Mouse (Mus musculus) cerebellum, postnatal 14 days (tissue): ENCODE results near the gene Cdc42bpb.
A peak's percentile ranks its signal among the peaks of the same experiment; 100 is the strongest.

ENCODE experiments used
- DNase-seq, 2 experiments: peaks; one replicate each; pipeline ENCODE4 v3.0.0; 2021; ENCODE audit warnings: mixed read lengths in 2 of 2

Gene Cdc42bpb

DNA sequence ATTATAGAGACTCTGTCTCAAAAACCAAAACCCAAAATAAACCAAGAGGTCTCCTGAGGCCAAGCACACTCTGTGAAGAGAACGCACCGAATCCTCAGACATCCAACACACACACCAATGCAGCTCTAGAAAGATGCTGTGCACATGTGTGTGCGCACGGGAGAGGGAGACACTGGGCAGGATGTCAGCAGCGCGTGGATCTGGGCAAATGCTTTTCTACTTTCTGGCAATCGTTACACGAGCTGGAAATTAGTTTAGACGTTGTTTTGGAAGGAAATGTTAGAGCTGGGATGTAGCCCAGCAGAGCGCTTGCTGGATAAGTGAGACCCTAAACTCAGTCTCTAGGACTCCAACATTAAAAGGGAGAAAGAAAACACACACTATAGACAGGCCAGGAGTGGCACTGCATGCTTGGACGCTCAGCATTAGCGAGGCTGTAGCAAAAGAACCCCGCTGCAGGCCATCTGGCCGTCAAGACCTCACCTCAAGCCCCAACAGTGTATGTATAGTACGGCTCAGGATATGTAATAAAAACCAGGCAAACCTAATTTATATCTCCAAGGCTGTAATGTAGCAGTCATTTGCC, 44.4 kb downstream of the Cdc42bpb start:
- peak; percentile 68 to 76 for DNase-seq

DNA sequence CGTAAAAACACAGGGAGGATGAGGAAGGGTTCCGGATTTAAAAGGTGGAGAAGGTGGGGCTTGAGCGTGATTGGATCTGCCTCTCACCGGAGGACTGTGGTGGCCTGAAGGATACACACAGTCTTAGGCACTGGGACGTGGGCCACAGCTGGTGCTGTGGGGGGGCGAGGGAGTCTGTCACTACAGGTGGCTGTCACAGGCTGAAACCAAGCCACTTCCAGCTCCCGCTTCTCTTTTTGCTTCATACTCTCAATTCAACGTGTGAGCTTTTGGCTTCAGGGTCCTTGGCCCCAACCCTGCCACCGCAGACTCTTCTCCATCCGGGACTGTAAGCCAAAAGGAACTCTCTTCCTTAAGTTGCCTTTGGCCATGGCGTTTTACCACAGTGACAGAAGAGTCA, 45.1 kb downstream of the Cdc42bpb start:
- no peak for DNase-seq

- DNase-seq = no peak
These were observed 45.9 kb downstream of the Cdc42bpb start for GRCm38 (mm10) chr12:111331573-111331972.

GRCm38 (mm10) chr12:111329281-111329680, 48.2 kb downstream of the Cdc42bpb start:
- no peak for DNase-seq

DNA sequence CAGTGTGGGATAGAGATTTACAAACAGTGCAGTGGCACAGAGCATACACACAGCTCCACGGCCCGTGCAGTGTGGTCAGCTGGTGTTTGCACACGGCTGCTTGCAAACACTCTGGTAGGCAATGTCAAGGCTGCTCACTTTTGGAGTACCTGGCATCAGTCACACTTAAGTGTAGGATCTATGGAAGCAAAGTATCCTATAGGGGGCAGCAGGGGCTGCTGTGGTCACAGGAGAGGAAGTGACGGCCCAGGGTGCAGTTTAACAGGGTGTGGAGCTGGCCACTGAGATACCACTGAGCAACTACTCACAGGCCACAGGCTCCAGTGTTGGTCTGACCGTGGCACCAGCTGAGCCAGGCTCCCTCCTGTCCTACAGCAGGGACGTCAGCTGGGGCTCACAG, 49.2 kb downstream of the Cdc42bpb start:
- no peak for DNase-seq

DNA sequence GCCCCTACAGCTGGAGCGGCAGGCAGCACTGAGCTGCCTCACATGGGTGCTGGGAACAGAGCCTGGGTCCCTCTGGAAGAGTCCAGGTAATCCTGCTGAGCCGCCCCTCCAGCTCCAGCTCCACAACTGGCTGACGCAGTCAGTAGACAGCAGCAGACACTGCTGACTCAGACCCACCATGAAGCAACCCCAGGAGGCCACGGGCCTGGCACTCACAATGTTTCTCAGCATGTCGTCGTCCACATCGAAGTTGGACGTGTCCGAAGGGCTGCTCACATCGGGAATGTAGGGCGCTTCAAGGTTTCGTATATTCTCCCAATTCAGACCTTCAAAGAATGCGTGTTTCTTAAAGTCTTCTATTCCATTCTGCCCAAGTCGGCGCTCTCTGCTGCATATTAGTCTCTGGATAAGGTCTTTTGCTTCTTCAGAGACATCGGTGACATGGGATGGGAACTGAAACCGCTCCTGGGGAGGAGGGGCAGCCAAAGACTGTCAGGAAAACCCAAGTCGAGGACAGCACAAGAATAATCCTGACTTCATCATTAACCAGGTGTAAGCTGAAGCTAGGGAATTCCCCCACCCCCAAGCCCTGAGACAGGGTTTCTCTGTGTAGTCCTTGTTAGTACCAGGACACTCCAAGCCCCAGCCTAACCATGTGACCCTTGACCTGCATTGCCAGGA, 51.6 kb downstream of the Cdc42bpb start:
- no peak for DNase-seq

DNA sequence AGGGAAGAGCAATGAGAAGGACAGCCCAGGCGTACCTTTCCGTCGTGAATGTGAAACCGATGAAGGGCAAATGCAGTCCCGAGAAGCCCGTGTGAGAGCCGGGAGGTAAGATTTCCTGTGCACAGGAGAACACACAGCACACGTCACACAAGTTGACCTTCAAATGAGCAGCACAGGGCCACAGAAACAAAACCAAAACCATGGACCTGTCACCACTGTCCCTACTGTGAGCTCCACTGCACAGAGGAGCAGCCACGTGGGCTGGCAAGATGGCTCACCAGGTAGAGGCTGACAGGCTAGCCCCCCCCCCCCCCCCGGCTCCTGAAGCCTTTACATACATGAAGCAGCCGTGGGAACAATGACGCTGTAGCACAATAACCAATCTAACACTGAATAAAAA, 52.6 kb downstream of the Cdc42bpb start:
- no peak for DNase-seq

GRCm38 (mm10) chr12:111324536-111324935, 53.0 kb downstream of the Cdc42bpb start:
- peak; percentile 74 to 77 for DNase-seq

GRCm38 (mm10) chr12:111323423-111323822, 54.1 kb downstream of the Cdc42bpb start:
- no peak for DNase-seq

DNA sequence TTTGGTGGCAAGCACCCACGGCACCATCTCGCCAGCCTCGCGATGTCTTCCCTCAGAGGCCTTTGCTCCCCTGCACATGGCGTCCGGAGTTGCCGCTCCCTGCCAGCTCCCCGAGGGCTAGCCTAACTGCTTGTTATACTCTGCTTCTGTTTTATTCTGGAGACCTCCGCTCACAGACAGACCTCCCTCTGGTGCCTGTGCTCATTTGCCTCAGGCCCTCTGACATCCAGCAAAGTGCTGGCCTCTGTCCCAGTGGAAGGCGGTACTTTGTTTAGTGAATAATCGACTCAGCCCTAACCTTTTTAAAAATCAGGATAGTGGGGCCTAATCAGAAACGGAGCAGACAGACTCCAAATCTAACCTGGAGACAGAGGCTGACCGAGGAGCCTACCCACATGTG, 55.7 kb downstream of the Cdc42bpb start:
- DNase-seq = peak in 1 of 2 experiments; percentile 24

DNA sequence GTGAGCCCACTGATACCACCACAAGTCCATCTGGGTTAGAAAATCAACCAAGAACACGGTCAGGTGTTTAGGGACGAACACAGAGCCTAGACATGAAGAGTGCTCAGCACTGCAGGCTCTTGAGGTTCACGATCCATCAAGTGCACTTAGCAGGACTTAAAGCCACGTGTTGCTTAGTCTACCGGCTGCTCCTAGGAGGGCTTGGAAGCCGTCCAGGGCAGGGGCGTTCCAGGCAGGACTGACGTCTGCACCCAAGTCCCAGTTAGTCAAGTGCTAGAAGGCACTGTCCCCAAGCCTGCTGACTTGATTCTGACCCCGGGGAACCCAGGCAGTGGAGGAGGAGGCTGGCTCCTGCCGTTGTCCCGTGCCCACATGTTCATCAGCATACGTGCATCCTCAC, 57.0 kb downstream of the Cdc42bpb start:
- peak in 1 of 2 experiments; percentile 43 for DNase-seq

DNA sequence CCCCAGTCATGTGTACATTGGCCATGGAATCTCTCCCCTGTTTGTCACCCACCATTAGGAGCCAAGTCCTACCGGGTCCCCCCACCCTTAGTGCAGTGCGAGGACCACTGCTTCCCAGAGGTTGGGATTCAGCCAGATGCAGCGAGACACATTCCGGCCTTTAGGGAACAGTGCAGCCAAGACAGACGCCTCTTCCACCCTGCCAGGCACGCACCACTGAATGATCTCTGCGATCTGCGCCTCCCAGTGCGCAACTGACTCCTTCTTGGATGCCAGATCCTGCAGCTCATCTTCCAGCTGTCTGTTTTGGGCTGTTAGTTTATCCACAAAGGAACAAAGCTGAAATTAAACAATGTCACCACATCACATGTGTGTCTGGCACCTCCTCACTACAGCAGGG, 59.8 kb downstream of the Cdc42bpb start:
- DNase-seq = no peak

GRCm38 (mm10) chr12:111314273-111314672, 63.2 kb downstream of the Cdc42bpb start:
- no peak for DNase-seq

DNA sequence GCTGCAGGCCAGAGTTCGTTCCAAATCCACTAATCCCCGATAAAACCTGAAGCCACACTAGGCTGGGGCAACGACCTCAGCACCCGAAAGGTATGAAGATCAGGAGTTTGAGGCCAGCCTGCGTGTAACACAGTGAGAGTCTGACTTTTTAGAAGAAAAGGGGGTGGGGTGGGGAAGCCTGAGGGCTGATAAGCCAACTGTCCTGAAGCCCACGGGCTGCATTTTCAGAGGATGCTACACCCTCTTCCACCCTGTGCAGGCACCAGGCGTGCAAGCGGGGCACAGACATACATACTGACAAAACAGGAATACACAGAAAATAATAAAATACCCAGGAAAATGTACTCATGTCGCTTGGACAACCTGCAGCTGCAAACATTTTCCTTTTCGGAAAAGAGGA, 65.7 kb downstream of the Cdc42bpb start:
- no peak for DNase-seq

- DNase-seq = no peak
These were observed 67.6 kb downstream of the Cdc42bpb start for GRCm38 (mm10) chr12:111309931-111310330.

- DNase-seq = no peak
These were observed 68.3 kb downstream of the Cdc42bpb start for GRCm38 (mm10) chr12:111309256-111309655.

GRCm38 (mm10) chr12:111306821-111307220, 70.7 kb downstream of the Cdc42bpb start:
- DNase-seq = no peak

DNA sequence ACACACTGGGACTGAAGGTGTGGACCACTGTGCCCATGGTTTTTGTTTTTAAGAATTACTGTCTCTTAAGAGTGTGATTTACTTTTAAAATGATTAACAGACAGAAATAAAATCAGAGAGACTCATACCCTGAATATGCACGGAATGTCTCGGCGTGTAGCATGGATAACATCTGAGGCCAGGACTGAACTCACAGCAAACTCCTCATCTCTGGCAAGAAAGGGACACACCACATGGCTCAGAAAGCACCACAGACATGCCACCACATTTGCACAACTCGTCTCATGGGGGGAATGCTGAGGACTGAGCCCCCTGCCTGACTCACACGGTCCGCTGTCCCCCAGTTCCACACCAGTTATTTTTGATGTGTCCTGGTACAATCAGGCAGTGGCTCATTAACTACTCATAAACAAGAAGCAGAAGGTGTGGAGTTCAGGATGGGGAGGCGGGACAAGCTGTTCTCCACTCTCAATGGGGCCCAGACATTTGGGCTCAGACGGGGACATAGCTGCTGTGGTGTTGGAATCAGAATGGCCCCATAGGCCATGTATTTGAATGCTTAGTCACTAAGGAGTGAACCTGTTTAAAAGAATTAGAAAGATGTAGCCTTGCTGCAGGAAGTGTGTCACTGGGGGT, 73.7 kb downstream of the Cdc42bpb start:
- no peak for DNase-seq

DNA sequence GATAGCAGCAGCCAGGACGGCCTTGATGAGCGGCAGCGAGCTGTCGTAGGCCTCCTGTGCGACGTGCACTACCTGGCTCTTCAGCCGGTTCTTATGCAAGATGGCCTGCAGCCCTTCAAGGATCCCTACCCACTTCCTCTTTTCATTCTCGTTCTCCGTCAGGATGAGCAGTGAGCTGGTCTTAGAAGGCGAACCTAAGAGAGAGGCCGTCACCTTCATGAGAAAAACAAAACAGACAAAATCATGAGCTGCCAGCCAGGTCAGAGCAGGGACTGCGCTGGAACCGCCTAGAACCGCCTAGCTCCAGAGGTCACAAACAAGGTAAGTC, 75.5 kb downstream of the Cdc42bpb start:
- no peak for DNase-seq

- DNase-seq = no peak
These were observed 76.0 kb downstream of the Cdc42bpb start for GRCm38 (mm10) chr12:111301322-111302017.

GRCm38 (mm10) chr12:111293025-111293424, 84.5 kb downstream of the Cdc42bpb start:
- DNase-seq = peak in 1 of 2 experiments; percentile 44

- DNase-seq = no peak
These were observed 93.0 kb downstream of the Cdc42bpb start for GRCm38 (mm10) chr12:111284532-111284931.

DNA sequence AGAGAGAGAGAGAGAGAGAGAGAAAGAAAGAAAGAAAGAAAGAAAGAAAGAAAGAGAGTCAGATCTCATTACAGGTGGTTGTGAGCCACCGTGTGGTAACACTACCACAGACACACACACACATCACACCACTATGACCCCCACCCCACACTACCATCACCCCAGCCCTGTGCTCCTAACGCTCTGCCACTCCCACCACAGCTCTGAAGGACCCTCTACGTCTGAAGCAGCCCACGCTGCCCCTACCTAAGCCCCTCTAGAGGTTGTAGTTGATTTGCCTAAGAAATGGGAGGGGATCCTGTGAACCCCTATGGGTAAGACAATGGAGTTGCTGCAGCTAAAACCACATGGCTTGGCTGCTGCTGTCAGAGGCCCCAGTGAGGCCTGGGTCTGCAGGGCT, 93.9 kb downstream of the Cdc42bpb start:
- DNase-seq = no peak

- DNase-seq = no peak
These were observed 101.1 kb downstream of the Cdc42bpb start for GRCm38 (mm10) chr12:111276371-111276770.
